Mouse (Mus musculus) layer of hippocampus, adult 2 months (tissue): ENCODE data around the gene AC124108.1. TPM values are rescaled to one million over a fixed set of nuclear protein-coding genes. Genes with fewer than 3 reads are reported as not detected.
"Not testable (repeated sequence)": the region's sequence is repeated elsewhere in the genome, so short reads cannot be mapped to it uniquely, and the experiment has no call there.

ENCODE experiments used
- DNase-seq, 2 experiments: peaks; one replicate each; pipeline ENCODE4 v3.0.0; 2022; ENCODE audit warnings: low spot score in 2 of 2
- H3K27ac ChIP-seq: fragments of 200-600 bp; 2 replicates; pipeline ENCODE4 v1.8.1; 2022
- H3K4me3 ChIP-seq: fragments of 200-600 bp; 2 replicates; pipeline ENCODE4 v1.8.1; 2022; ENCODE audit warnings: mild to moderate bottlenecking
- CTCF ChIP-seq: fragments of 200-600 bp; conservative IDR thresholded peaks from 2 replicates; pipeline ENCODE4 v1.8.1; 2022; ENCODE audit warnings: antibody characterized with exemption, mild to moderate bottlenecking, moderate library complexity
- total RNA-seq, 2 experiments: library from RNA; stranded (reverse); gene quantifications; 2 replicates each; pipeline ENCODE4 v1.2.3; 2021

The AC124108.1 gene
- total RNA-seq, 2 experiments from 2014 or later = 0.47 to 0.61 TPM

DNA sequence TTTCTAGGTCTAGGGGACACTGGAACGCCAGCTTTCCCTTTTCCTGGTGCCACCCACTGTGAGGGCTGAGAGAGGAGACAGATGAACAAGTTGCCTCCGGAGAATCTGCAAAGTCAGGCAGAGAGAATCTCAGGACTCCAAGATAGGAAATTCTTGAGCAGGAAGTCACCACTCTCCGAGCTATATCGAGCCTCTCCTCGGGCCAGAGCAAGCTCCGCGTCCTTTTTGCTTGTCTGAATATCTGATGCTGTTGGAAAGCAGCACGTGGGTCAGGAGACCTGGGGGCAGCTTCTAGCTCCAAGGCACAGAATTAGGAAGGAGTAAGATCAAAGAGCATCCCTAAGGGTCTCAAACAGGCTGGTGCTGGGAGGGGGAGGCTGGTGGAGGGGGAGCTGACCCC lies 37.6 kb upstream of the AC124108.1 start:
- Histone ChIP-seq H3K27ac (no peak overlapping the region), H3K4me3 (no peak overlapping the region)
- DNase-seq = no peak
- no peak for TF ChIP-seq CTCF

DNA sequence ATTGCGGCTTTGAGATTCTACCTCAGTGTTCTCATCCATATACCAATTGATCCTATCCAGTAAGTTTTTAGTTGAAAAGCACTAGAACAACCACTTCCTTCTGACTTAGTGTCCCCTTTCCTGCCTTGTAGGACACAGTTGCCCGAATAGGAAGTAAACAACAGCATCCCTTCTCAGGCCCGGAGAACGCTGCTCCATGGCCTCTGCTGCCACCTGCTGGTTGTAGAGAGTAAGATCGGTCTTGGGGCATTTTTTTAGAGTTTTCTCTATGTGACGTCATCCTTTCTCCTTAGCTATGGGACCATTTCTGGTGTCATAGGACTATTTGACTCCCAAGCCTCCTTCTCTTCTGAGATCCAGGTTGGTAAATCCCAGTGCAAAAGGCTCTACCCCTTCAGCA lies 35.5 kb upstream of the AC124108.1 start:
- peak; percentile 92 for TF ChIP-seq CTCF
- Histone ChIP-seq H3K27ac (no peak overlapping the region), H3K4me3 (no peak overlapping the region)
- peak; percentile 74 to 85 for DNase-seq

DNA sequence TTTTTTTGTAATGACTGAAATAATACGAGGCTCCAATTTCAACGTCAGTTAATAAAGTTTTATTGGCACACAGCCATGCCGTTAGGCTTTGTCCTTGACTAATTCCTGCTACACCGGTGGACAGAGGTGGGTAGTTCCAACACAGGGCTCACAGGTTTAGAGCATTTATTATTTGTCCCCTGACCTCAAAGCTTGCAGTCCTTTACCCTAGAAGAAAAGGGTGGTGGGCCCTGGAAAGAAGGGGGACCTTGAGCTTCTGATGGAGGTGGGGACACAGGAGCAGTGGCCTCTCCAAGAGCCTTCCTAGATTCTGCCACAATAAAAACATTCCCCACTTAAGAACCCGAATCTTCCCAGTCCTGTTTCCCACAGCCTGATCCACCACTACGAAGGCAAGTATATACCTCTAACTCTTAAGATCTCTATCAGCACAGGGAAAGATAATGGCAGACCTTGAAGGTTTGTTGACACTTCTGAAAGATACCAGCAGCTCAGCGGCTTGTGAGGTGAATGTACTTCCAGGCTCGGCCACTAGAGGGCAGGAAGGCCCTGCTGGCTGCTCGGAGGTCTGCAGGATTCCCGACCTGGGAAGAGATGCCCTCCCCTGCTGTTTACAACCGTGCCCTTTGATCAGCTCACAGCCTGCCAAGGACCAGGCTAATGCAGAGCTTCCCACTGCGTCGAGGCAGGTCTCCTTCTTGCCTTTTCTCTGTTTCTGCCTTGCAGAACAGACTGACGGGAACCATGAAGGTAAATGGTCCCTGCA lies 34.1 kb upstream of the AC124108.1 start:
- Histone ChIP-seq H3K27ac (no peak overlapping the region), H3K4me3 (no peak overlapping the region)
- peak; percentile 78 to 95 for DNase-seq
- peak; percentile 98 for TF ChIP-seq CTCF

DNA sequence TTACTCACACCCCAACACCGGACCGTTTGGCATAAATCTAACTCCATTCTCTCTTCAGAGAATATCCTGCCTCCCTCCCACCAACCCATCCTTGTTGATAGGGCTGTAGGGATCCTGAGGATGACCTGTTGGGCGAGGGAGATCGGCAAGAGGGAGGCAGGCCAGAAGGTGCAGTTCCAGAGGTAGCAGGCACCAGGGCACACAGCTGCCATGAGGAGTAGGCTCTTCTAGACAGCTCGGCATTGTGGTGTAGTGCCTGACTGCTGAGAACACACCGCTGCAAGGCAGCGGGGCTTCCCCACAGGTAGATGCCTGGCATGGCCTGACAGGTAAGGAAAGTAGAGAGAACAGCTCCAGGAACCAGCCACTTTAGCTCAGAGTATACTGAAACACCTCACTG lies 33.4 kb upstream of the AC124108.1 start:
- H3K27ac ChIP-seq = no peak overlapping the region
- no peak for DNase-seq

DNA sequence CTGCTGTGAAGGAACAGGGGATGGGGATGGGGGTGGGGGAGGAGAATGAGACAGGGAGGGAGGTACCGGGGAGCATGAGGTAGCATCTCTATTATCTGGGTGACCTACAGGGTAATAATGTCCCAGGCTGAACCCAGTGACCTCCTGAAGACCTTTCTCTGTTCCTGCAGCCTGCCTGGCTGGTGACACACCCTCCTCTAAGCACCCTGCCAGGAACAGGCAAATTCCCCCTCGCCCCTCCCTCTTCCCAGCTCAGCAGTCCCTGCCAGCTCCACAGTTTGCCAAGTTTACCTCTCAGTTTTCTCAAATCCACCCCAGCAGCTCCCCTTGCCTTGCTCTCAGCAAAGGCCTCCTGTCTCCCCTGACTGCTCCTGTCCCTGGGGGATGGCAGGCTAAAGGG lies 32.5 kb upstream of the AC124108.1 start:
- TF ChIP-seq CTCF = no peak
- DNase-seq = no peak
- H3K4me3 ChIP-seq = no peak overlapping the region
- H3K27ac ChIP-seq = no peak overlapping the region

More for the DNA sequence above, 33.4 kb upstream of the AC124108.1 start:
- H3K4me3 ChIP-seq = no peak overlapping the region
- no peak for TF ChIP-seq CTCF

DNA sequence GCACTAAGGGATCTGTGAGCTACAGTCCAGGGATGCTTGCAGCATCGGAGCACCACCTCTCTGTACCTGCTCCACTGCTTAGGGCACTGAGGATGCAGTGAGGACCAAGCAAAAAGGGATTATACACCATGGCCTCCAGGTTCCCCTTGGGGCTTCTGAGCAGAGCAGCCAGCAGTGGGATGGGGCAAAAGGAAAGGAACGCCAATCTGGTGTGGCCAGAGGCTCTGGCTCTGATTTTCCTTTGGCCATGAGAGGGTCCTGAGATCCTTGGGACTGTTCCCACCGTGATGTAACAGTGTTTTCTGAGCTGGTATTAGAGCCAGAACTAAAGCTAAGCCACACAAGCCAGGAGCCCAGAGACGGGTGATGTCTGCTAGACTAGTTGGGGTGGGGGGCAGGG lies 31.6 kb upstream of the AC124108.1 start:
- TF ChIP-seq CTCF = no peak
- Histone ChIP-seq H3K4me3 (no peak overlapping the region), H3K27ac (no peak overlapping the region)
- no peak for DNase-seq

DNA sequence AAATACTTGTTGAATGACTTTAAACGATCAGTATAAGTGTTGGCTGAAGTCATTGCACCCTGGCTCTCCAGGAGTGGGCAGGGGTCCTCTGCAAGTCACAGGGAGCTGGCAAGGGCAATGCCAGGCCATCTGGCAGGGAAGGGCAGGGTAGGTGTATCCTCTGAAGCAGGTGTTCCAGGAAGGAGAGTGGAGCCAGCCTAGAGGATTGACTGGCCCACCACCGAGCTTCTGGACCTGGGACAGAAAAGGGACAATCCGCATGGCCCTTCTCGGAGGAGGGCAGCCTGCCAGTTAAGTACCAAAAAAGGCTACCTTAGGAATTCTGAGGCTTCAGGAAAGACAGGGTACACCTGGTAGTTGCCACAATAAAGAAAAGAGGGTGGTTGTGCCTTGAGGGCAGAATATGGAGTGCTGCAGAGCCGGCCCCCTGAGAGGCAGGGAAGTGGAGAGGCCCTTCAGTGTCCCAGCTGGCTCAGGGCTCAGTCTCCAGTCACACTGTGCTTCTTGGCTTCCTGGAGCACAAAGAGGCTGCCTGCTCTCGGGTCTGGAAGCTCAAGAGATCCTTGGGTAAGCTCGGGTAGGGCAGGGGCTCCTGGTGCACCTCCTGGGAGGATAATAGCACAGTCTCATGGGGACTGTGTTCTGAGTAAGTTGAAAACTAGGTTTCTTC lies 29.9 kb upstream of the AC124108.1 start:
- H3K4me3 ChIP-seq = no peak overlapping the region
- no peak overlapping the region for H3K27ac ChIP-seq
- no peak for TF ChIP-seq CTCF
- no peak for DNase-seq

DNA sequence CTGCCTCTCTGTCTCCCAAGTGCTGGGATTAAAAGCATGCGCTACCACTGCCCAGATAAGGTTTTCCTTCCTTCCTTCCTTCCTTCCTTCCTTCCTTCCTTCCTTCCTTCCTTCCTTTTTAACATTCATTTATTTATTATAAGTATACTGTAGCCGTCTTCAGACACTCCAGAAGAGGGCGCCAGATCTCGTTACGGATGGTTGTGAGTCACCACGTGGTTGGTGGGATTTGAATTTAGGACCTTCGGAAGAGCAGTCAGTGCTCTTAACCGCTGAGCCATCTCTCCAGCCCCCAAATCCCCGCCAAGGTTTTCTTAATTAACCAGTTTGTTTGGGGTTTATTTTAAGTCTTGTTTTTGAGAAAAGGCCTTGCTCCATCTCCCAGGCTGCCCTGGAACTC lies 28.6 kb upstream of the AC124108.1 start:
- DNase-seq, H3K27ac ChIP-seq, H3K4me3 ChIP-seq: not testable (repeated sequence)
- peak; percentile 47 for TF ChIP-seq CTCF

DNA sequence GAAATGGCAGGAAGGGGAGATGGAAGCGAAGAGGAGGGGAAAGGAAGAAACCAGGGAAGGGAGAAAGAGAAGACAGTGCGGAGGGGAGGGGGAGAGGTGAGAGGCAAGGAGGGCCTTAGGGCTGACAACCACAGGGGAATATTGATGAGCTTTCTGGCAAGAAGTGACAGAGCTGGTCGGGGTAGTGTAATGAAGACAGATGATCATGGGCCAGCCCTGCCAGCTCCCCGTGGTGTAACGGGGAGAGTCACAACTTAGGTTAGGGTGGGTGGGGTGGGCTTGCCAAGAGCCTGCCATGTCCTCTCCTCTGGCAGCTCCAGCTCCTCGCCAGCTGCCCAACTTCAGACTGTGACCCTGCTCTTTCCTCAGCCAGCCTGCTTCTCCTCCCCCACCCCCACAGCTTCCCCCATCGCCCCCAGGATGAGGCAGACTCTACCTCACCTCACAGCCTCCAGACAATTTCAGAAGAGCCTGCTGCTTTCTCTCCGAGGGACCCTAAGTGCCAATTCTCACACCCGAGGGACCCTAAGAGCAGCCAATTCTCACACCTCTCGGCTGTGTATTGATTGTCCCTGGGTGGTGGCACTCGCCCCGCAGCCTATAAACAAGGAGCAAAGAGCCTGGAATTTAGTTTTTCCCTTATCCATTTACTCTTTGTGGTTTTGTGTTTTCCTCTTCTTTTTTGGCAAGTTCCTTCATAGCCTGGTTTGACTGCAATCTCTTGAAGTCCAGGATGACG lies 26.3 kb upstream of the AC124108.1 start:
- TF ChIP-seq CTCF = no peak
- Histone ChIP-seq H3K4me3 (no peak overlapping the region), H3K27ac (no peak overlapping the region)
- DNase-seq = no peak

DNA sequence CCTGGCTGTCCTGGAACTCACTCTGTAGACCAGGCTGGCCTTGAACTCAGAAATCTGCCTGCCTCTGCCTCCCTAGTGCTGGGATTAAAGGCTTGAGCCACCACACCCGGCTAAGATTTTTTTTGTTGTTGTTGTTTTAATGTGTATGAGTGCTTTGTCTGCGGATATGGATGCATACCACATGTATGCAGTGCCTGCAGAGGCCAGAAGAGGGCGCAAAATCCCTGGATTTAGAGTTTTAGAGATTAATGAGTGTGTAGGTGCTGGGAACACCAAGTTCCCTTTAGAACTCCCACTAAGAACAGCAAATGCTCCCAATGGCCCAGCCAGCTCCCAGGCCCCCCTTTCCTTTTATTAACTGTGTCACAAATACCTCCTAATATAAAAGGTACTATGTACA lies 25.4 kb upstream of the AC124108.1 start:
- Histone ChIP-seq H3K4me3 (no peak overlapping the region), H3K27ac (no peak overlapping the region)
- DNase-seq = no peak
- TF ChIP-seq CTCF = peak; percentile 66

DNA sequence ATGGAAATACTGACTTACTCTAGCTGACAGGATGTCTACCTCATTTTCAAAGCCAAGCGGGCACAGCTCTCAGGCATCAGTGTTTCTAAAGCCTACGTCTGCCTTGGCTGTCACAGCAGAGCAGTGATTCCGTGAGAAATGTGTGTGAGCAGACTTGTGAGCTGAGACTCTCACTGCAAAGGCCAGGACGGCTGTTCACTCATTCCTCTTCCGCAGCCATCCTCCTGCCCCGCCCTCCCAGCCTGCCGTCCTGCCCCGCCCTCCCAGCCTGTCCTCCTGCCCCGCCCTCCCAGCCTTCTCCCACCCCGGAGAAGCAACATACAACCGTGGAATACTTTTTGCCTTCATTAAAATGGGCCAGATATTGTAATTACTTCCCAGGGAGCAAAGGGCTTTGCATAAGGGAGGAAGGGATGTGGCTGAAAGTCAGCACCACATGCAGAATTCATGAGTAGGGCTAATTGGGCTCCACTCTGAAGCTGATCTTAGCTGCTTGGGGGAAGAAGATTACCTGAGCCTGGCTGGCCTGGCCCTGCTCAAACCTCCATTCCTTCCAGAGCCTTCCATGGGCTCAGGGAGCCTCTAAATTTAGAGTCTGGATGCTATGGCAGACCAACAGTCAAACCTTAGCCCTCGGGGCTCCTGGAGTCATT lies 23.0 kb upstream of the AC124108.1 start:
- no peak overlapping the region for H3K27ac ChIP-seq
- no peak overlapping the region for H3K4me3 ChIP-seq
- no peak for TF ChIP-seq CTCF
- DNase-seq = no peak

DNA sequence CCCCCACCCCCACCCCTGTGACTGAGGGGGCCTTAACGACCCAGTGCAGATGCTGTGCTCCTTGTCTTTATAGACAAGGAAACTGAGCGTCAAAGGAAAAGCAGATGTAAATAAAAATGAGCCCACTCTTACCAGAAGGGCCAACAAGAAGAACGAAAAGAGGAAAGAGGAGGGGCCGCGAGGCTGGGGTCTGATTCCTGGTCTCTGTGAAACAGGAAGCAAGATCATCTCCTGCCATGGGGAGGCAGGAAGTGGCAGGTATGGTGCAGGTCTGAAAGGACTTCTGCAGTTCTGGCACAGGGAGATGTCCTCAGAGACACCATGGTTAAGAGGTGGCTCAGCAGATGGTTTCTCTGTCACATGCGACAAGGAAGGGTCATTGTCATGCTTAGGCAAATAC lies 20.6 kb upstream of the AC124108.1 start:
- DNase-seq = no peak
- H3K27ac ChIP-seq = no peak overlapping the region
- no peak for TF ChIP-seq CTCF
- H3K4me3 ChIP-seq = no peak overlapping the region

DNA sequence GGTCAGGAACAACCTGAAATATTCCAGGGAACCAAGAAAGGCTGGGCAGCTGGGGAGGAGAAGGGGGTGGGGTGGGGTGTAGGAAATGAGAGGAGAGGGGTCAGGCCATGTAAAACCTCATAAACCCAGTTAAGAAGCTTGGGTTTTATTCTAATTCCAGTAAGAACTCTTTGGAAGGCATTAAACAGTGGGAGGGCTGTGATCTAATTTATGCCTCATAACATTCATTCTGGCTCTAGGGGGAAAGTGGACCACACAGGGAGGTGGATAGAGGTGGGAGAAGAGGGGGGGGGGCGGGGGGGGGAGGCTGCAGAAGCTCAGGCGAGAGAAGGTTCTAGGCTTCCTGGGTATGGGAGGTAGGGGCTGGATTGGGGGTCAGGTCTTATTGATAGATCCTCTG lies 19.6 kb upstream of the AC124108.1 start:
- DNase-seq = no peak
- TF ChIP-seq CTCF = no peak
- H3K27ac ChIP-seq = no peak overlapping the region

More for the DNA sequence above, 19.6 kb upstream of the AC124108.1 start:
- no peak overlapping the region for H3K4me3 ChIP-seq
